ENCODE assay signal across 9 mouse cellular contexts in the genomic region with DNA sequence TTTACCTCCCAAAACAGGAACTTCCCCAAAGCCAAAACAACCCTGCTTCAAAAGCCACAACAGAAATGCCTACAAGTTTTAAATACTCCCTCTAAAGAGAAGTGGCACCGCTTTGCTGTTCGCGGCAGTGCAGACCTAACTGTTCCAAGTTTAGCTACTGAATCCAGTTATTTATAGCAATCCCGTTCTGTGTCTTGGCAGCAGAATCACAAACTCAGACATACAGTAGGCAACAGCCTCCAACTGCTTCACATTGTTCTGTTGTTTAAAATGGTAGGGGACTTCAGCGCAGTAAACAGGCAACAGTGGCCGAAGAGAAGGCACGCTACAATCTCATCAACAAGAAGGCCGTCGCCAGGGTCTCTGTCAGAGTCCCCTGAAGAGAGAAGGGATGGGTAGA.
A peak's percentile ranks its signal among the peaks of the same experiment; 100 is the strongest.
DNase-seq lines count a peak whose midpoint lies in the region; ATAC-seq and TF ChIP-seq lines count a peak whose summit lies in the region.
"Had no signal": no experiment of that assay in that cellular context is flagged by ENCODE, and none has a peak within 500 bp of the region (broad histone marks: within the 10 kb centered on the region; RNA-seq: fewer than 3 reads in every experiment).

No protein-coding gene starts in this region.

- H3K9ac ChIP-seq in hindbrain, embryonic 13.5 days, result no peak overlapping the region
- no peak overlapping the region for H3K9ac ChIP-seq in hindbrain, embryonic 14.5 days
- H3K9ac ChIP-seq in embryonic facial prominence, embryonic 15.5 days, result no peak overlapping the region
- no peak overlapping the region for H3K9ac ChIP-seq in liver, postnatal 0 days (replicated peaks)
- H3K9ac ChIP-seq in liver, embryonic 12.5 days, result no peak overlapping the region
- H3K9ac ChIP-seq: hindbrain, embryonic 12.5 days had no signal

- DNase-seq in hindbrain, embryonic 14.5 days (ENCODE audit: low spot score), result no peak
- DNase-seq in adipocyte (ENCODE audit: low spot score), result peak; percentile 56
- peak; percentile 59 to 60 for DNase-seq in left cerebral cortex, adult 9 months (ENCODE audit: low spot score in 2 of 2)
- no peak for DNase-seq in liver, postnatal 0 days
- no peak for DNase-seq in kidney, adult 2 months

- H3K4me2 ChIP-seq in hindbrain, embryonic 13.5 days, result no peak overlapping the region
- no peak overlapping the region for H3K4me2 ChIP-seq in hindbrain, embryonic 14.5 days (replicated peaks)
- no peak overlapping the region for H3K4me2 ChIP-seq in embryonic facial prominence, embryonic 15.5 days (replicated peaks)
- H3K4me2 ChIP-seq in liver, postnatal 0 days (ENCODE audit: low read depth, low read length), result no peak overlapping the region
- no peak overlapping the region for H3K4me2 ChIP-seq in liver, embryonic 12.5 days
- H3K4me2 ChIP-seq: hindbrain, embryonic 12.5 days had no signal

- WGBS in hindbrain, embryonic 13.5 days, result 92% methylated on average over 9 of the region's 9 CpGs
- 92% methylated on average over 9 of the region's 9 CpGs for WGBS in hindbrain, embryonic 14.5 days
- WGBS in embryonic facial prominence, embryonic 15.5 days, result 72% methylated on average over 9 of the region's 9 CpGs
- 79% methylated on average over 9 of the region's 9 CpGs for WGBS in liver, postnatal 0 days (ENCODE audit: insufficient replicate concordance)
- 82% methylated on average over 9 of the region's 9 CpGs for WGBS in liver, embryonic 12.5 days (ENCODE audit: insufficient replicate concordance)
- 75% methylated on average over 9 of the region's 9 CpGs for WGBS in kidney, adult 2 months

- H3K4me1 ChIP-seq in hindbrain, embryonic 13.5 days (replicated peaks), result peaks cover 14% of the 10 kb centered on the region
- H3K4me1 ChIP-seq in hindbrain, embryonic 14.5 days (replicated peaks; ENCODE audit: control insufficient read depth, insufficient read depth, low read length), result peaks cover 11% of the 10 kb centered on the region
- H3K4me1 ChIP-seq in embryonic facial prominence, embryonic 15.5 days, result peaks cover 26% of the 10 kb centered on the region
- peaks cover 9% of the 10 kb centered on the region; the same call in 1 of the 2 replicates for H3K4me1 ChIP-seq in liver, postnatal 0 days (ENCODE audit: insufficient read depth)
- H3K4me1 ChIP-seq in liver, embryonic 12.5 days, result peaks cover 21% of the 10 kb centered on the region
- peaks cover 3% of the 10 kb centered on the region; the same call in 1 of the 2 replicates for H3K4me1 ChIP-seq in kidney, adult 2 months (ENCODE audit: control insufficient read depth, insufficient read depth, low read length)

- TF ChIP-seq POLR2A in kidney, adult 2 months (IDR thresholded peaks at IDR 0.05; ENCODE audit: low read depth, low read length), result no peak

- no peak for ATAC-seq in hindbrain, embryonic 13.5 days (ENCODE audit: low FRiP score)
- ATAC-seq in hindbrain, embryonic 14.5 days (ENCODE audit: low FRiP score), result no peak
- peak; percentile 53; the same call in 1 of the 2 replicates for ATAC-seq in embryonic facial prominence, embryonic 15.5 days (ENCODE audit: insufficient number of reproducible peaks, low FRiP score, low TSS enrichment, low read depth)
- no peak for ATAC-seq in liver, postnatal 0 days
- ATAC-seq in liver, embryonic 12.5 days, result no peak

- H3K9me3 ChIP-seq in hindbrain, embryonic 13.5 days, result no peaks in the 10 kb centered on the region
- H3K9me3 ChIP-seq in hindbrain, embryonic 14.5 days (ENCODE audit: control insufficient read depth, low read length), result no peaks in the 10 kb centered on the region
- no peaks in the 10 kb centered on the region for H3K9me3 ChIP-seq in embryonic facial prominence, embryonic 15.5 days (replicated peaks)
- H3K9me3 ChIP-seq in liver, postnatal 0 days (ENCODE audit: low read length), result no peaks in the 10 kb centered on the region
- H3K9me3 ChIP-seq in liver, embryonic 12.5 days (replicated peaks), result no peaks in the 10 kb centered on the region
- H3K9me3 ChIP-seq: hindbrain, embryonic 12.5 days had no signal

- H3K27ac ChIP-seq in hindbrain, embryonic 13.5 days, result 0 out of 2 replicates have a peak overlapping the region, but pooled peaks have one; percentile 44
- no peak overlapping the region for H3K27ac ChIP-seq in hindbrain, embryonic 14.5 days
- H3K27ac ChIP-seq in embryonic facial prominence, embryonic 15.5 days (replicated peaks), result peak overlapping the region; percentile 68
- H3K27ac ChIP-seq in liver, postnatal 0 days (ENCODE audit: low read depth), result no peak overlapping the region
- H3K27ac ChIP-seq in liver, embryonic 12.5 days, result no peak overlapping the region; the same call in 1 of the 2 replicates
- H3K27ac ChIP-seq in kidney, adult 2 months (ENCODE audit: insufficient read depth, low read depth, low read length), result no peak overlapping the region
- H3K27ac ChIP-seq: hindbrain, embryonic 12.5 days had no signal

- no peak for TF ChIP-seq CTCF in liver, postnatal 0 days (IDR thresholded peaks at IDR 0.05; ENCODE audit: low read depth)
- TF ChIP-seq CTCF in kidney, adult 2 months (conservative IDR thresholded peaks at IDR 0.05; ENCODE audit: insufficient read depth, insufficient read length, low read depth, low read length), result no peak

- TF ChIP-seq EP300 in liver, postnatal 0 days (IDR thresholded peaks at IDR 0.05; ENCODE audit: low read depth), result no peak

- no peak overlapping the region for H3K4me3 ChIP-seq in hindbrain, embryonic 13.5 days
- H3K4me3 ChIP-seq in hindbrain, embryonic 14.5 days (replicated peaks; ENCODE audit: low read length), result no peak overlapping the region
- no peak overlapping the region for H3K4me3 ChIP-seq in embryonic facial prominence, embryonic 15.5 days (replicated peaks)
- H3K4me3 ChIP-seq in liver, postnatal 0 days (ENCODE audit: low read depth, low read length), result no peak overlapping the region
- no peak overlapping the region for H3K4me3 ChIP-seq in liver, embryonic 12.5 days
- H3K4me3 ChIP-seq in kidney, adult 2 months (ENCODE audit: insufficient read depth, low read depth, low read length), result no peak overlapping the region
- H3K4me3 ChIP-seq: hindbrain, embryonic 12.5 days had no signal

- peaks cover 40% of the 10 kb centered on the region for H3K36me3 ChIP-seq in hindbrain, embryonic 13.5 days
- H3K36me3 ChIP-seq in hindbrain, embryonic 14.5 days (replicated peaks; ENCODE audit: control insufficient read depth, insufficient read depth), result peaks cover 25% of the 10 kb centered on the region
- H3K36me3 ChIP-seq in embryonic facial prominence, embryonic 15.5 days, result peaks cover 31% of the 10 kb centered on the region
- peaks cover 27% of the 10 kb centered on the region for H3K36me3 ChIP-seq in liver, postnatal 0 days (replicated peaks; ENCODE audit: insufficient read depth, low read length)
- H3K36me3 ChIP-seq in liver, embryonic 12.5 days, result peaks cover 37% of the 10 kb centered on the region
- peaks cover 6% of the 10 kb centered on the region for H3K36me3 ChIP-seq in kidney, adult 2 months (ENCODE audit: control insufficient read depth, insufficient read depth, low read length)

- H3K27me3 ChIP-seq in hindbrain, embryonic 13.5 days, result no peaks in the 10 kb centered on the region
- H3K27me3 ChIP-seq in hindbrain, embryonic 14.5 days (ENCODE audit: control insufficient read depth, insufficient read depth, low read length), result no peaks in the 10 kb centered on the region
- no peaks in the 10 kb centered on the region for H3K27me3 ChIP-seq in embryonic facial prominence, embryonic 15.5 days
- no peaks in the 10 kb centered on the region for H3K27me3 ChIP-seq in liver, postnatal 0 days (ENCODE audit: insufficient read depth, low read length)
- H3K27me3 ChIP-seq in liver, embryonic 12.5 days (replicated peaks), result no peaks in the 10 kb centered on the region
- H3K27me3 ChIP-seq in kidney, adult 2 months (replicated peaks; ENCODE audit: control insufficient read depth, insufficient read depth, low read length), result no peaks in the 10 kb centered on the region
- H3K27me3 ChIP-seq: hindbrain, embryonic 12.5 days had no signal

Comparison
In these comparisons a context has a peak if more than half of its experiments do, and no peak if none do; other contexts are left out.
1. H3K27ac ChIP-seq: peak in hindbrain, embryonic 13.5 days (single experiment) and embryonic facial prominence, embryonic 15.5 days (single experiment); none in hindbrain, embryonic 14.5 days (single experiment), liver, postnatal 0 days (single experiment), liver, embryonic 12.5 days (single experiment) and kidney, adult 2 months (single experiment).
2. DNase-seq: peak in adipocyte (single experiment) and left cerebral cortex, adult 9 months (2 of 2); none in hindbrain, embryonic 14.5 days (single experiment), liver, postnatal 0 days (single experiment) and kidney, adult 2 months (single experiment).